Mouse (Mus musculus) v-Abl transformed pro-B cells (cell line): ENCODE results near the gene Dgkz.

Experiments
- in situ Hi-C, 2 experiments: fragments of 400-800 bp; cut with MboI; formaldehyde crosslinking; loops; one replicate each; pipeline ENCODE4 v1.15.1; 2025; ENCODE audit not compliant: unreplicated experiment in 2 of 2

Gene Dgkz

GRCm38 (mm10) chr2:91926949-91927348, 48.7 kb downstream of the Dgkz start, which contains the start of gene Chrm4:
Gene Chrm4, plus strand, starts transcription at chr2:91927249.
- in situ Hi-C loops: loop anchor here (5.0 kb wide), 2 partner anchors 130 to 145 kb away; no protein-coding TSS in a partner anchor

DNA sequence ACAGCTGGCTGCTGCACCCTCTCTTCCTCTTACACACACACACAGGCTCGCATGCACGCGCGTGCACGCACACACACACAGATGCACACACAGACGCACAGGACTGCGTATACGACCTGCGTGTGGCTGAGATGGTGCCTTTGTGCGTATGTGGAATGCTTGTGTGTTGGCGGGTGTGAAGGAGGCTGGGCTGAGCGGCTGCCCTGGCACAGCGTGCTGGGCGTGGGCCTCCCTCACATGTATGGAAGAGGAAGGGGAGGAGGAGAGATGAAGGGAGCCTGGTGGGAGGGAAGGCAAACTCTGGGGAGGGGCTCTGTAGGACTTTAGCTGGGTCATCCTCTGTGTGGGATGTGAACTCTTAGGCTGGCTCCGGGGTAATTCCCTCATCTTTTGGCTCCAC, 50.2 kb downstream of the Dgkz start:
- in situ Hi-C loops: loop anchor here (5.0 kb wide), 2 partner anchors 132 to 143 kb away; no protein-coding TSS in a partner anchor

GRCm38 (mm10) chr2:91924726-91925125, 50.9 kb downstream of the Dgkz start:
- in situ Hi-C loops: loop anchor here (5.0 to 25.0 kb wide), 4 partner anchors 133 to 637 kb away; no protein-coding TSS in a partner anchor

- in situ Hi-C loops: loop anchor here (5.0 to 25.0 kb wide), 2 partner anchors 321 to 636 kb away; no protein-coding TSS in a partner anchor
These were observed 52.0 kb downstream of the Dgkz start for GRCm38 (mm10) chr2:91923415-91924337.

- in situ Hi-C loops: loop anchor here (5.0 to 25.0 kb wide), 2 partner anchors 320 to 635 kb away; no protein-coding TSS in a partner anchor
These were observed 52.9 kb downstream of the Dgkz start for GRCm38 (mm10) chr2:91922586-91923414.

DNA sequence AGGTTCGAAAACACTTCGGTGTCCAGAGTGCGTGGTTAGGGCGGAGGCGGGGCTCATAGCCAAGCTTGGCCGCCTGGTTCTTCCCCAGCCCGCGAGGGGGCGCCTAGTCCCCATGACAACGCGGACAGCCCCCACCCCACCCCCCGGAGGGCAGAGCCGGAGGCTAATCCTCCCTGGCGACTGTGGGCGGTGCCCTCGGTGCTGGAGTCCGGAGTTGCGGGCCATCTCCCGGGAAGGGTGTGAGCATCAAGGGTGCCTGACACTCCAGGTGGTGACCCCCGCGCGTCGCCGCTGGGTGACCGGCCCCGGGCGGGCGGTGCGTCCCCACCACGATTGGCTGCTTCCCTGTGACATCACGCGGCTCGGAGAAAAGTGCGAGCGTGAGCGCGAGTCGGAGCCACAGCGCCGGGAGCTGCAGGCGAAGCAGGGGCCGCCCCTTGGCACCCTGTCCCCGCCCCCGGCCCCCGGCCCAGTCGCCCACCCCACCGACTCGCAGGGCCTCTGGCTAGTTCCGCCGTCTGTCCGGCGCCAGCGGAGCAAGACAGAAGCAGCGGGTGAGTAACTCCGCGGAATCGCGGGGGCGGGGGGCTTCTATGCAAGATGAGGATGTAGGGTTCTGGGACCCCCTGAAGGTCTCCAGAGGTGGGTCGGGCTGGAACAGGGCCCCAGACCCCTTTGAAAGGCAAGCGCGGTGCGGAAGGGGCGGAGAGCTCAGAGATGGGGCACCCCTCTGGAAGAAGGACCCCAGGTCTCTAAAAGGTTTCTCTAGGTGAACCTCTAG, 53.7 kb downstream of the Dgkz start:
- in situ Hi-C loops: loop anchor here (5.0 to 25.0 kb wide), 2 partner anchors 320 to 635 kb away; no protein-coding TSS in a partner anchor

- in situ Hi-C loops: loop anchor here (5.0 to 25.0 kb wide), 2 partner anchors 319 to 634 kb away; no protein-coding TSS in a partner anchor
These were observed 54.4 kb downstream of the Dgkz start for GRCm38 (mm10) chr2:91921181-91921789.

- in situ Hi-C loops: loop anchor here (5.0 to 25.0 kb wide), 2 partner anchors 318 to 633 kb away; no protein-coding TSS in a partner anchor
These were observed 55.5 kb downstream of the Dgkz start for GRCm38 (mm10) chr2:91920130-91920529.

- in situ Hi-C loops: loop anchor here in 1 of 2 experiments (25.0 kb wide), 1 partner anchor 630 kb away; no protein-coding TSS in a partner anchor
These were observed 58.6 kb downstream of the Dgkz start for GRCm38 (mm10) chr2:91917096-91917495.

DNA sequence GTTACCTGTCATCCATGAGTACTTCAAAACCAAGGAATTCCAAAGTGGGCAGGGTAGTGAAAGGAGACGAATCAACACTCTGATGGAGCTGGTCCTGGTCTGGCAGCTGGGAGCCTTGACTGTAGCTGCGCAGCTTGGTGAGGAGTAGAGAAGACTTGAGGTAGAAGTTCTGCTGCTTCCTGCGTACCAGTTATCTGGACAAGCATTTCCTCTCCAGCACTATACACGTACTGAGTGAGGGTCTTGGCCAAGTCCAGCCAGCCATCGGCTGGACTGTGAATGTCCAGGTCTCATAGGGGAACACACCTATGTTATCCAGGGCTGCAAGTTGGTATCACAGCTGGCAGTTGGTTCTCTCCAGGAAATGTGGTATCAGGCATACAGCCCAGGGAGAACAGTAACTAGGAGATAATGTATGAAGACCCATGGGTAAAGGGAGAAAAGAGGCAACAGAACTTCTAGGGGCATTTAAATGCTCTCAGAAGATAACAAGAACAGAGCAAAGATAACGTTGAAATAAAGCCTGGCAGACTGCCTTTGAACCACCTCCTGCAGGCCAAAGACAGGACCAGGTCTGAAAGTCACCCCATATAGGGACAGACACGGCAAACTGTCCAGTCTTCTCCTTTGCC, 59.2 kb downstream of the Dgkz start:
- in situ Hi-C loops: loop anchor here in 1 of 2 experiments (25.0 kb wide), 1 partner anchor 629 kb away; no protein-coding TSS in a partner anchor

- in situ Hi-C loops: loop anchor here in 1 of 2 experiments (25.0 kb wide), 1 partner anchor 626 kb away; no protein-coding TSS in a partner anchor
These were observed 62.1 kb downstream of the Dgkz start for GRCm38 (mm10) chr2:91913328-91914110.

DNA sequence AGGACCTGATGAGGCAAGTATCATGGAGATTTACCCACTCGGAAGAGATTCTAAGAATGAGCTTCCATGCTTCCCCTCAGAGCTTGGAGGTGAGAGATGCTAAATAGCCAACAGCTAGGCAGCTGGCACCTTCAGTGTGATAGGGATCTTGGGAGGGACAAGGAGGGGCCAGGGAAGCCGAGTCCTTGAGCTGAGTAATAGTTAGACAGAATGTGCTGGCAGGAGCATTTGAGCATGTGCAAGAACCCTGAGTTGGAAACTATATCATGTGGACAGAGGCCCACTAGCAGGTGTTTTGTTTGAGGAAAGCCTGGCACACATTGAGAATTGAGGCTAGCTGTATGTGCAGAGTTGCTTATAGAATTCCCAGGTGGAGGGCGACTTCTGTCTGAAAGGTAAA, 63.0 kb downstream of the Dgkz start:
- in situ Hi-C loops: loop anchor here in 1 of 2 experiments (25.0 kb wide), 1 partner anchor 625 kb away; no protein-coding TSS in a partner anchor

DNA sequence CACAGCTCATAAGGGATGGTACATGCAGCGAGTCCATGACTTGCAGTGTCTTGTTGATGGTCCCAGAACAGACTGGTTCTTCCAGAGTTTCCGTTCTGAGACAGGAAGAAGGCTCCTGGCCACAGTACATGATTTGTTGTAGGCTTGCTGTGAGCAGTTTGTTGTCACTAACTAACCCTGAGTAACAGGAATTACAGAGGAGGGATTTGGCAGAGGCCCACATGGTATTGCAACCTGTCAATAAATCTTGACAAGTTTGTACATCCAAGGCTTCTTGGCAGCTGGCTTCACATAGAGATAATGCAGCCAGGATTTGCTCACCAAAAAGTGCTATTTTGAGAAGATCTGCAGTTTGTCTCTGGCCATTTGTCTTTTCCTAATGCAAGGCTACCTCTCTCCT, 69.5 kb downstream of the Dgkz start:
- in situ Hi-C loops: loop anchor here in 1 of 2 experiments (25.0 kb wide), 1 partner anchor 619 kb away; no protein-coding TSS in a partner anchor

DNA sequence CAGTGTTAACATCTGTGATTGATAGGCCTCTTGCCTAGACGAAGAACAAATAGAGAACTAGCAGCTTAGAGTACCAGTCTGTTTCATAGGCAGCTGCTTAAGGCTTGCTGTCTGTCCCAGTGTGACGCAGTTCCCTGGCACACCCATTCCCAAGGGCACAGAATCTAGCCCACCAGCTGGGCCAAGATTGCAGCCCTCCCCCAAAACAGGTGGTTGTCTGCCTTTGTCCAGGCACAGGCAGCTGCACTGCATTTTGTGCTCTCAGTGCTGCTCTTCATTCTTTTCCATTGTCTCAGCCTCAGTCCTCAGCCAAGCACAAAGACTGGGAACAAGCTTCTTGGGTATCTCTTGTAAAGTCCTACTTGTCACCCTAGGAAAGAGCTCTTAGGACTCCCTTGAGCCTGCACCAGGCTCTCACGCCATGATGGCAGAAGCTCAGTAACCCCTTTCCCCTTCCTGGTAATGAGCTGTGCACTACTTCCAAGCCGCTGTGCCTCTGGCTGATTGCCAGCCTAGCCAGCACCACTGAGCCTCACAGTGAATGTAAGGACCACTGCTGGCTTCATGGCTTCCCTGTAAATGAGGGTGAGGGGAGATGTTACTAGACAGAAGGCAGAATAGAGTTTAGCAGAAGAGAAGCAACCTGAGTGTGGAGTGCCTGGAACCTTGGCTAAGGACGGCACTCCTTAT, 70.9 kb downstream of the Dgkz start:
- in situ Hi-C loops: loop anchor here in 1 of 2 experiments (25.0 kb wide), 1 partner anchor 617 kb away; no protein-coding TSS in a partner anchor

DNA sequence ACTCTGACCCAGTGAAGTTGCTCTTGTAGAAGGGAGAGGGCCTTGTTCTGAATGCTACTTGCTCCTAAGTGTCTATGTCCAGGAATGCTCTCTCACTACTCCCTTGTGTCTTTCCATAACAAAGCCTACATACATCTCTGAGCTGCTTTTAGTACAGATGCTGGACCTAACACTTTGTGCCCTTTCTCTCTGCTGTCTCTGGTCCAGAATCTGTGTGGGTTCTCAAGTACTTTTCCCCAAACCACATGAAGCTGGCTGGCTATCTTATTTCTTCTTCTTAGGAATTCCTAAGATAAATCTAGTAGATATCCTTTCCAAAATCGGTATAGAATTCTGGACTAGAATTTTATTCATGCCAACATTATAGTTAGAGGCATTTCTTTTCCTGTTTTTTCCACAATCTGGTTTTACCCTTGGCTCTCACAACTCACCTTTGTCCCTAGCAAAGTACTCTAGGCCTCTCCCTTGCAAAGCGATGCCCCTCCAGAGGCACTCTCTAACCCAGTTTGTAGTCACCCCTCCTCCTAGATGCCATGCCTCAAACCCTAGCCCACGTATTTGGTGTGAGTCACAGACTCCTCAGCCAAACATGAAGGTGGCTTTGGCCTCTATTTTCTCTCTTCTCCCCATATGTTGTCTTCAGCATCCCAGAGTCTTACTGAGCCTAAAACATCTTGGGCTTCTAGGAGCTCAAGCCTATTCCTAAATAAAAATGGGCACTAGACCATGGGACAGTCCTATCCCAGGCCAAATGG, 72.3 kb downstream of the Dgkz start:
- in situ Hi-C loops: loop anchor here in 1 of 2 experiments (25.0 kb wide), 1 partner anchor 616 kb away; no protein-coding TSS in a partner anchor

DNA sequence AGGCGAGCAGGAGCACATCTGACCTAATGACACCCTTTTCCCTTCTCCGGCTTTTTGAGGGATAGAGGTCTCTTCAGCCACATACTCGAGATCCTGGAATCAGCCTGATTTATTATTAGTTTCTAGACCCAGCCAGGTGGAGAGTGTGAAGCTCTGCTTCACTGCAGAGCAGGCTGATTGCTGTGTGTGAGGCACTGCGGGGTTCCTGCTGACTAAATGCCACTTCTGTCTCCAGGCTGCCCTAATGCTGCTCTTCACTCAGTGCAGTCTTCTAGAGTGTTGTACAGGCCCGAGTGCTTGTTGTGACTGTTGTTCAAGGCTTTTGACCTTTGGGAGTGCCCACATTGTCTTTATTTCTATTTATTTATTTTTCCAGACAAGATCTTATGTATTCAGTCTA, 73.3 kb downstream of the Dgkz start:
- in situ Hi-C loops: loop anchor here in 1 of 2 experiments (25.0 kb wide), 1 partner anchor 615 kb away; no protein-coding TSS in a partner anchor
